Comparison of ENCODE assay signal across 17 mouse cellular contexts in genomic region chr8:31377698-31378334, GRCm38 (mm10).
"Had no signal": no experiment of that assay in that cellular context is flagged by ENCODE, and none has a peak within 500 bp of the region (broad histone marks: within the 10 kb centered on the region; RNA-seq: fewer than 3 reads in every experiment).

No protein-coding gene starts in this region.

- DNase-seq: kidney, adult 11 months; kidney, adult 8-10 months; kidney, postnatal 10 days; kidney, postnatal 36 days; layer of hippocampus, postnatal 36 days; liver; midbrain, embryonic 14.5 days; thymus, adult 18-20 months; thymus, postnatal 36 days had no signal

- H3K4me1 ChIP-seq: intestine, embryonic 15.5 days; limb, embryonic 13.5 days; liver, embryonic 12.5 days; liver, embryonic 15.5 days; megakaryocyte, embryonic 14.5 days; midbrain, embryonic 10.5 days had no signal

- H3K36me3 ChIP-seq: intestine, embryonic 15.5 days; kidney, embryonic 15.5 days; limb, embryonic 13.5 days; liver, embryonic 12.5 days; liver, embryonic 15.5 days; midbrain, embryonic 10.5 days had no signal

- H3K27ac ChIP-seq: intestine, embryonic 15.5 days; kidney, embryonic 15.5 days; left cerebral cortex, adult 2 months; limb, embryonic 13.5 days; liver, embryonic 12.5 days; liver, embryonic 15.5 days; midbrain, embryonic 10.5 days had no signal

- H3K4me3 ChIP-seq: intestine, embryonic 15.5 days; kidney, embryonic 15.5 days; left cerebral cortex, adult 2 months; limb, embryonic 13.5 days; liver, embryonic 12.5 days; liver, embryonic 15.5 days; megakaryocyte, embryonic 14.5 days; midbrain, embryonic 10.5 days had no signal

- H3K4me2 ChIP-seq: intestine, embryonic 15.5 days; kidney, embryonic 15.5 days; limb, embryonic 13.5 days; liver, embryonic 12.5 days; liver, embryonic 15.5 days had no signal

- ATAC-seq: intestine, embryonic 15.5 days; liver, embryonic 12.5 days had no signal

- H3K9ac ChIP-seq: intestine, embryonic 15.5 days; kidney, embryonic 15.5 days; limb, embryonic 13.5 days; liver, embryonic 12.5 days; liver, embryonic 15.5 days had no signal

- H3K27me3 ChIP-seq: intestine, embryonic 15.5 days; kidney, embryonic 15.5 days; limb, embryonic 13.5 days; liver, embryonic 12.5 days; liver, embryonic 15.5 days; megakaryocyte, embryonic 14.5 days had no signal

- H3K9me3 ChIP-seq: intestine, embryonic 15.5 days; kidney, embryonic 15.5 days; limb, embryonic 13.5 days; liver, embryonic 12.5 days; liver, embryonic 15.5 days; megakaryocyte, embryonic 14.5 days; midbrain, embryonic 10.5 days had no signal
